Mouse (Mus musculus) MEL (cell line): Measurements from ENCODE around the gene Faim2. TPM values are rescaled to one million over a fixed set of nuclear protein-coding genes. Genes with fewer than 3 reads are reported as not detected.

Source experiments
- DNase-seq: peaks from one replicate; pipeline ENCODE4 v3.0.0; 2011; ENCODE audit warnings: low read depth, low spot score
- H3K27ac ChIP-seq: 2 replicates; pipeline ENCODE4 v1.5.1; 2012; ENCODE audit warnings: low read depth, mild to moderate bottlenecking, control low read depth, low read length, moderate library complexity; ENCODE audit not compliant: control insufficient read depth
- H3K27me3 ChIP-seq, 2 experiments: fragments of 150-350 bp in 1 of 2; sonication (generic) in 1 of 2; 2 replicates each; pipeline ENCODE4 v1.6.1; 2012; ENCODE audit warnings: low read length in 2 of 2, mild to moderate bottlenecking in 2 of 2, improper control_type of control experiment in 1 of 2, moderate library complexity in 1 of 2; ENCODE audit not compliant: insufficient read depth in 2 of 2, control insufficient read depth in 1 of 2
- H3K36me3 ChIP-seq, 2 experiments: 2 replicates each; pipeline ENCODE4 v1.6.1; 2012 to 2014; ENCODE audit warnings: low read length in 2 of 2, improper control_type of control experiment in 1 of 2, inconsistent platforms in 1 of 2, mild to moderate bottlenecking in 1 of 2; ENCODE audit not compliant: insufficient read depth in 2 of 2, control insufficient read depth in 1 of 2
- H3K4me1 ChIP-seq, 2 experiments: fragments of 150-350 bp in 1 of 2; sonication (generic) in 1 of 2; 2 replicates each; pipeline ENCODE4 v1.6.1; 2012; ENCODE audit warnings: low read length in 2 of 2, improper control_type of control experiment in 1 of 2, mild to moderate bottlenecking in 1 of 2; ENCODE audit not compliant: insufficient read depth in 2 of 2, control insufficient read depth in 1 of 2
- H3K4me3 ChIP-seq, 2 experiments: fragments of 150-350 bp in 1 of 2; sonication (generic) in 1 of 2; 2 replicates each; pipeline ENCODE4 v1.5.1; 2012; ENCODE audit warnings: low read depth in 2 of 2, low read length in 2 of 2, mild to moderate bottlenecking in 2 of 2, moderate library complexity in 2 of 2, control low read depth in 1 of 2, improper control_type of control experiment in 1 of 2; ENCODE audit not compliant: control insufficient read depth in 1 of 2, insufficient read depth in 1 of 2
- H3K79me2 ChIP-seq: 2 replicates; pipeline ENCODE4 v1.6.1; 2012; ENCODE audit warnings: mild to moderate bottlenecking, low read length, moderate library complexity; ENCODE audit not compliant: control insufficient read depth, poor library complexity, insufficient read depth
- H3K9ac ChIP-seq: 2 replicates; pipeline ENCODE4 v1.6.1; 2012; ENCODE audit warnings: low read depth, mild to moderate bottlenecking, control low read depth, low read length, moderate library complexity; ENCODE audit not compliant: control insufficient read depth, poor library complexity, severe bottlenecking
- H3K9me3 ChIP-seq: fragments of 150-350 bp; sonication (generic); replicated peaks from 2 replicates; pipeline ENCODE4 v1.6.1; 2012; ENCODE audit warnings: mild to moderate bottlenecking, low read length, improper control_type of control experiment, moderate library complexity; ENCODE audit not compliant: insufficient read depth
- BHLHE40 ChIP-seq: IDR thresholded peaks from 2 replicates; pipeline ENCODE4 v1.6.1; 2012; ENCODE audit warnings: low read depth, mild to moderate bottlenecking, inconsistent platforms, low read length, improper control_type of control experiment, borderline replicate concordance
- CHD1 ChIP-seq: IDR thresholded peaks from 2 replicates; pipeline ENCODE4 v1.6.1; 2012; ENCODE audit warnings: low read depth, mild to moderate bottlenecking, inconsistent platforms, low read length, improper control_type of control experiment
- CHD2 ChIP-seq: IDR thresholded peaks from 2 replicates; pipeline ENCODE4 v1.6.1; 2011; ENCODE audit warnings: low read length, improper control_type of control experiment
- CTCF ChIP-seq, 3 experiments: IDR thresholded peaks in 2 of 3; conservative IDR thresholded peaks in 1 of 3; 2 replicates each; pipeline ENCODE4 v1.5.1; 2011 to 2012; ENCODE audit warnings: low read length in 3 of 3, low read depth in 2 of 3, mild to moderate bottlenecking in 2 of 3, improper control_type of control experiment in 1 of 3, inconsistent platforms in 1 of 3, mixed read lengths in 1 of 3, moderate library complexity in 1 of 3; ENCODE audit not compliant: control insufficient read depth in 1 of 3, insufficient read depth in 1 of 3, poor library complexity in 1 of 3, severe bottlenecking in 1 of 3
- E2F4 ChIP-seq: IDR thresholded peaks from 2 replicates; pipeline ENCODE4 v1.6.1; 2011; ENCODE audit warnings: low read depth, low read length, improper control_type of control experiment, borderline replicate concordance
- ELF1 ChIP-seq: IDR thresholded peaks from 2 replicates; pipeline ENCODE4 v1.6.1; 2014; ENCODE audit warnings: low read depth, mild to moderate bottlenecking, inconsistent platforms, low read length, improper control_type of control experiment, moderate library complexity
- EP300 ChIP-seq, 2 experiments: IDR thresholded peaks; 2 replicates each; pipeline ENCODE4 v1.6.1; 2011; ENCODE audit warnings: improper control_type of control experiment in 2 of 2, low read length in 2 of 2, low read depth in 1 of 2, mild to moderate bottlenecking in 1 of 2
- ETS1 ChIP-seq: IDR thresholded peaks from 2 replicates; pipeline ENCODE4 v1.6.1; 2012; ENCODE audit warnings: low read depth, mild to moderate bottlenecking, inconsistent platforms, low read length, improper control_type of control experiment, moderate library complexity
- GABPA ChIP-seq: IDR thresholded peaks from 2 replicates; pipeline ENCODE4 v1.6.1; 2012; ENCODE audit warnings: low read depth, mild to moderate bottlenecking, inconsistent platforms, low read length, improper control_type of control experiment, moderate library complexity
- GATA1 ChIP-seq: IDR thresholded peaks from 2 replicates; pipeline ENCODE4 v1.6.1; 2011; ENCODE audit warnings: low read depth, low read length, improper control_type of control experiment
- HCFC1 ChIP-seq: IDR thresholded peaks from 2 replicates; pipeline ENCODE4 v1.6.1; 2012; ENCODE audit warnings: low read depth, mild to moderate bottlenecking, inconsistent platforms, low read length, improper control_type of control experiment, moderate library complexity
- JUND ChIP-seq: IDR thresholded peaks from 2 replicates; pipeline ENCODE4 v1.6.1; 2011; ENCODE audit warnings: low read depth, mild to moderate bottlenecking, improper control_type of control experiment, low read length
- KAT2A ChIP-seq: conservative IDR thresholded peaks from 2 replicates; pipeline ENCODE4 v1.6.1; 2012; ENCODE audit warnings: low read depth, low read length, improper control_type of control experiment, inconsistent platforms
- MAFK ChIP-seq: IDR thresholded peaks from 2 replicates; pipeline ENCODE4 v1.6.1; 2011; ENCODE audit warnings: low read depth, mild to moderate bottlenecking, low read length, improper control_type of control experiment, borderline replicate concordance
- MAX ChIP-seq: IDR thresholded peaks from 2 replicates; pipeline ENCODE4 v1.6.1; 2011; ENCODE audit warnings: low read length, improper control_type of control experiment
- MAZ ChIP-seq: IDR thresholded peaks from 2 replicates; pipeline ENCODE4 v1.6.1; 2012; ENCODE audit warnings: low read depth, mild to moderate bottlenecking, inconsistent platforms, low read length, improper control_type of control experiment
- MEF2A ChIP-seq: IDR thresholded peaks from 2 replicates; pipeline ENCODE4 v1.6.1; 2014; ENCODE audit warnings: low read depth, mild to moderate bottlenecking, inconsistent platforms, low read length, improper control_type of control experiment; ENCODE audit not compliant: poor library complexity, insufficient replicate concordance, severe bottlenecking; ENCODE audit errors: extremely low read depth
- MXI1 ChIP-seq: IDR thresholded peaks from 2 replicates; pipeline ENCODE4 v1.6.1; 2011; ENCODE audit warnings: mild to moderate bottlenecking, low read depth, low read length, improper control_type of control experiment
- MYB ChIP-seq: IDR thresholded peaks from 2 replicates; pipeline ENCODE4 v1.6.1; 2011; ENCODE audit warnings: mild to moderate bottlenecking, low read depth, low read length, improper control_type of control experiment
- MYC ChIP-seq: IDR thresholded peaks from 2 replicates; pipeline ENCODE4 v1.6.1; 2011; ENCODE audit warnings: low read depth, mild to moderate bottlenecking, low read length, improper control_type of control experiment, moderate library complexity
- NELFE ChIP-seq: IDR thresholded peaks from 2 replicates; pipeline ENCODE4 v1.6.1; 2011; ENCODE audit warnings: low read depth, low read length, improper control_type of control experiment
- NRF1 ChIP-seq: IDR thresholded peaks from 2 replicates; pipeline ENCODE4 v1.6.1; 2014; ENCODE audit warnings: low read depth, mild to moderate bottlenecking, inconsistent platforms, low read length, improper control_type of control experiment, moderate library complexity; ENCODE audit not compliant: poor library complexity, insufficient read depth, severe bottlenecking
- POLR2A ChIP-seq, 2 experiments: IDR thresholded peaks; 2 replicates each; pipeline ENCODE4 v1.6.1; 2011 to 2012; ENCODE audit warnings: low read length in 2 of 2, mild to moderate bottlenecking in 2 of 2, control low read depth in 1 of 2, improper control_type of control experiment in 1 of 2, low read depth in 1 of 2, moderate library complexity in 1 of 2; ENCODE audit not compliant: control insufficient read depth in 1 of 2, insufficient read depth in 1 of 2, poor library complexity in 1 of 2
- POLR2AphosphoS2 ChIP-seq: IDR thresholded peaks from 2 replicates; pipeline ENCODE4 v1.6.1; 2011; ENCODE audit warnings: low read length, improper control_type of control experiment
- POLR2AphosphoS5 ChIP-seq: IDR thresholded peaks from 2 replicates; pipeline ENCODE4 v1.6.1; 2012; ENCODE audit warnings: low read depth, borderline replicate concordance, mild to moderate bottlenecking, inconsistent platforms, low read length, moderate library complexity, mixed read lengths
- RAD21 ChIP-seq: IDR thresholded peaks from 2 replicates; pipeline ENCODE4 v1.6.1; 2011; ENCODE audit warnings: mild to moderate bottlenecking, low read depth, low read length, improper control_type of control experiment
- RCOR1 ChIP-seq: IDR thresholded peaks from 2 replicates; pipeline ENCODE4 v1.6.1; 2012; ENCODE audit warnings: low read depth, mild to moderate bottlenecking, inconsistent platforms, low read length, improper control_type of control experiment
- SIN3A ChIP-seq: IDR thresholded peaks from 2 replicates; pipeline ENCODE4 v1.6.1; 2012; ENCODE audit warnings: low read length, improper control_type of control experiment, inconsistent platforms
- SMC3 ChIP-seq: IDR thresholded peaks from 2 replicates; pipeline ENCODE4 v1.6.1; 2011; ENCODE audit warnings: low read depth, low read length, improper control_type of control experiment
- TAL1 ChIP-seq: IDR thresholded peaks from 2 replicates; pipeline ENCODE4 v1.6.1; 2012; ENCODE audit warnings: mild to moderate bottlenecking, inconsistent platforms, low read length, moderate library complexity, mixed read lengths
- TBP ChIP-seq: IDR thresholded peaks from 2 replicates; pipeline ENCODE4 v1.8.0; 2011; ENCODE audit warnings: low read depth, low read length, improper control_type of control experiment
- TCF12 ChIP-seq: IDR thresholded peaks from 2 replicates; pipeline ENCODE4 v1.6.1; 2014; ENCODE audit warnings: low read depth, mild to moderate bottlenecking, inconsistent platforms, low read length, improper control_type of control experiment, moderate library complexity
- UBTF ChIP-seq: IDR thresholded peaks from 2 replicates; pipeline ENCODE4 v1.6.1; 2012; ENCODE audit warnings: low read depth, mild to moderate bottlenecking, inconsistent platforms, low read length, improper control_type of control experiment, moderate library complexity, borderline replicate concordance; ENCODE audit not compliant: insufficient read depth
- USF1 ChIP-seq: IDR thresholded peaks from 2 replicates; pipeline ENCODE4 v1.6.1; 2014; ENCODE audit warnings: low read depth, mild to moderate bottlenecking, inconsistent platforms, low read length, improper control_type of control experiment, moderate library complexity
- USF2 ChIP-seq, 2 experiments: IDR thresholded peaks; 2 replicates each; pipeline ENCODE4 v1.6.1; 2011 to 2012; ENCODE audit warnings: improper control_type of control experiment in 2 of 2, low read length in 2 of 2, borderline replicate concordance in 1 of 2, inconsistent platforms in 1 of 2, low read depth in 1 of 2, mild to moderate bottlenecking in 1 of 2; ENCODE audit not compliant: insufficient read depth in 1 of 2
- ZKSCAN1 ChIP-seq: IDR thresholded peaks from 2 replicates; pipeline ENCODE4 v1.6.1; 2012; ENCODE audit warnings: low read depth, mild to moderate bottlenecking, inconsistent platforms, low read length, improper control_type of control experiment, moderate library complexity
- ZMIZ1 ChIP-seq: IDR thresholded peaks from 2 replicates; pipeline ENCODE4 v1.6.1; 2012; ENCODE audit warnings: low read depth, mild to moderate bottlenecking, inconsistent platforms, low read length, improper control_type of control experiment, moderate library complexity
- ZNF384 ChIP-seq: IDR thresholded peaks from 2 replicates; pipeline ENCODE4 v1.6.1; 2012; ENCODE audit warnings: low read depth, mild to moderate bottlenecking, inconsistent platforms, low read length, improper control_type of control experiment
- polyA plus RNA-seq, 2 experiments: library from polyadenylated mRNA; stranded (reverse) in 1 of 2; unstranded in 1 of 2; fragments of >175 nt in 1 of 2; fragments of >200 nt in 1 of 2; gene quantifications; 2 replicates each; pipeline versions ENCODE4 v1.2.1 to v1.2.4; 2012; ENCODE audit warnings: low replicate concordance in 2 of 2, low read depth in 1 of 2; ENCODE audit not compliant: insufficient read length in 2 of 2, insufficient read depth in 1 of 2, missing spikeins in 1 of 2
- total RNA-seq: library from RNA; depleted of rRNA; stranded (reverse); fragments of 300-350 nt; gene quantifications from 2 replicates; pipeline ENCODE4 v1.2.3, GENCODE M21; 2012

The Faim2 gene
- total and polyA plus RNA-seq, 3 experiments = 0.06 to 0.08 TPM; not detected in 1

- H3K9me3 ChIP-seq = no peaks in the 10 kb centered on the region
- DNase-seq = peak; percentile 94
- peaks cover 0 to 3% of the 10 kb centered on the region in 2 experiments; a peak in 1 of 4 replicates for H3K27me3 ChIP-seq
- peak within 1 kb of the TSS; percentile 76 to 83 for H3K4me3 ChIP-seq
- H3K27ac ChIP-seq = peak within 1 kb of the TSS; percentile 81
- H3K4me1 ChIP-seq = peaks cover 0 to 21% of the 10 kb centered on the region in 2 experiments; a peak in 2 of 4 replicates
- H3K9ac ChIP-seq = peak within 1 kb of the TSS; percentile 90
- H3K36me3 ChIP-seq = peaks cover 0 to 18% of the 10 kb centered on the region in 2 experiments; a peak in 2 of 4 replicates
- H3K79me2 ChIP-seq = peaks cover 5% of the 10 kb centered on the region
- TF ChIP-seq MXI1 (no peak; the same call in 1 of the 2 replicates), RAD21 (no peak), CHD2 (no peak), MYB (no peak), KAT2A (no peak), USF1 (no peak), NELFE (peak; percentile 94), TAL1 (no peak), ELF1 (peak; percentile 94), NRF1 (peak; percentile 96), TBP (peak; percentile 78), MAX (no peak; the same call in 1 of the 2 replicates), RCOR1 (no peak), TCF12 (peak; percentile 56), USF2 (IDR thresholded peaks at IDR 0.05; ENCODE audit: borderline replicate concordance in 1 of 2, insufficient read depth in 1 of 2, low read depth in 1 of 2, low read length in 2 of 2) (no peak), UBTF (no peak), BHLHE40 (no peak), ZMIZ1 (peak; percentile 80), SMC3 (no peak), EP300 (IDR thresholded peaks at IDR 0.05; ENCODE audit: low read depth in 1 of 2, low read length in 2 of 2) (0 out of 4 replicates have a peak, but pooled peaks of 1 of the 2 experiments have one; percentile 20), E2F4 (no peak), GABPA (no peak), CHD1 (no peak), MEF2A (no peak), MYC (no peak), MAZ (peak; percentile 100), HCFC1 (peak; percentile 82), ZKSCAN1 (no peak), POLR2A (IDR thresholded peaks at IDR 0.05; ENCODE audit: control insufficient read depth in 1 of 2, insufficient read depth in 1 of 2, low read depth in 1 of 2, low read length in 2 of 2, poor library complexity in 1 of 2) (peak; percentile 70 to 93), MAFK (no peak), CTCF (IDR thresholded peaks at IDR 0.05 in 2 of 3, conservative IDR thresholded peaks at IDR 0.05 in 1 of 3; ENCODE audit: control insufficient read depth in 1 of 3, insufficient read depth in 1 of 3, low read depth in 2 of 3, low read length in 3 of 3, poor library complexity in 1 of 3, severe bottlenecking in 1 of 3) (peak in 2 of 3 experiments; percentile 51 to 53; a peak in 4 of 6 replicates), ZNF384 (no peak), POLR2AphosphoS5 (no peak; the same call in 1 of the 2 replicates), POLR2AphosphoS2 (peak; percentile 74; the same call in 1 of the 2 replicates), JUND (no peak), ETS1 (no peak), GATA1 (no peak), SIN3A (no peak)
Measured at GRCm38 (mm10) chr15:99474576-99474926, 53.4 kb downstream of the Faim2 start, which contains the start of gene Bcdin3d. Gene Bcdin3d (minus strand): TSS chr15:99474730.
